Mouse (Mus musculus) erythroblast, embryonic 14.5 days (primary cell): ENCODE data around the gene Sh3pxd2a.

Experiments used
- GATA1 ChIP-seq: IDR thresholded peaks from 2 replicates; pipeline ENCODE4 v1.6.1; 2012; ENCODE audit warnings: low read length, inconsistent platforms, mixed read lengths
- TAL1 ChIP-seq: IDR thresholded peaks from 3 replicates; pipeline ENCODE4 v1.6.1; 2012; ENCODE audit warnings: low read length, inconsistent platforms, mixed read lengths

DNA sequence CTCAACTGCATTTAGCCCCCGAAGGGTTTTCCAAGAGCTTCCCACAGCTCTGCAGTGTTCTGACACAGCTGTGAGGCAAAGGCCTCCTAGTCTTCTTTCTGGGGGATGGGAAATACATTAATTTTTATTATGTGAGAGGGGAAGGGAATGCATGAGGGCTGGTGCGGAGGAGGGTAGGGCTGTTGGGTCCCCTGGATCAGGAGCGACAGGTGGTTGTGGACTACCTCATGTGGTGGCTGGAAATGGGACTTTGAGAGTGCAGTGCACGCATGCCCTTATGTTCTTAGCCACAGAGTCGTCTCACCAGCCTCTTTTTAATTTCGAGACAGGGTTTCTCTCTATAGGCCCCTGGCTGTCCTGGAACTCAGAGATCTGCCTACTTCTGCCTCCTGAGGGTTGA, 33.5 kb upstream of the Sh3pxd2a start:
- TF ChIP-seq GATA1 (no peak), TAL1 (no peak)
